Mouse (Mus musculus) CD4-positive helper T cell, adult 2 months (primary cell): ENCODE data around the gene Oxgr1.

Source experiments
- DNase-seq: peaks from one replicate; pipeline ENCODE4 v3.0.0-alpha.2; 2012; ENCODE audit warnings: low read depth, missing footprints, low spot score

The Oxgr1 gene

DNA sequence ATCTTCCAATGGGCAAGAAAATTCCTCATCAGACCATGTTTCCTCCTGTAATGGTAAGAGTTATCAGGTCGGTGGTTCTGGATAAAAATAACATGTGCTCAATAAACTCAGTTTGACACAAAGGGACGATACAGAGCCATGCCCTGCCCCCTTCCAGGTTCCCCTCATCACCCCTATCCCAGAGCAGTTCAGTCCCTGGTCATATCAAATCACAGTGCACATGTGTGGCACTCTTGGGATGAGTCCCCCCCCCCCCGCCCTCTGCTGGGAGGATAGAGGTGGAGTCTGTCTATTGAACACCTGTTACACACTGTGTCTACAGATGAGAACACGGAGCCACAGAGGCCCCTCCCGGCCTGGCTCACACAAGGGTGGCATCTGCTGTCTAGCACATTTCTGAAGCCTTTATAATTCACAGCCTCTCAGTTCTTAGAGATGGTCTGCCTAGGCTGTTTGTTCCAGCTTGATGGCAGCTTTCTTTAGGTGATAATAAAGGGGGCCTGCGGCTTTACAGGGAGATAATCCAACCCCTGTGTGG lies 61.5 kb downstream of the Oxgr1 start:
- no peak for DNase-seq
